Mouse (Mus musculus): Measurements from ENCODE around the gene Ces2b. TPM values are rescaled to one million over a fixed set of nuclear protein-coding genes. Genes with fewer than 3 reads are reported as not detected.
"Not testable (repeated sequence)": the region's sequence is repeated elsewhere in the genome, so short reads cannot be mapped to it uniquely, and the experiment has no call there.

The Ces2b gene
- total RNA-seq (2021) = under 1 TPM; 0.14 TPM

DNA sequence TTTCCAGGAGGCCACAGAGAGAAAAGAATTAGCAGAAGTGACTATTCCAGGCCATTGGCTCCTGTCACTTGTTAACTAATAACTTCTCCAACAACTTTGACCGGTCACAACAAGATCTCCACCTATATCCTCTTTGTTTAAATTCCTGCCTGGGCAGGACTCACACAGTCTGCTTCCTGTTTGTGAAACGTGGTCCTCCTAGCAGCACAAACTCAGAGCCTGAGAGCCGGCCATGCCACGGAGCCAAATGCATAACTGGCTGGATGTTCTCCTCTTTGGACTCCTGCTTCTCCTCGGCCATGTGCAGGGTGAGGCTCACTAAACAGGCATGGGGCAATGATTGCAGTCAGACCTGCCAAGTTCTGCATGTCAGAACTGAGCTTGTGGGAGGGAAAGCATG is at the start of gene Ces2b:
Ces2b (plus strand) TSS at position 133 of the 400 bp plus-strand sequence.
- DNase-seq = no peak

DNA sequence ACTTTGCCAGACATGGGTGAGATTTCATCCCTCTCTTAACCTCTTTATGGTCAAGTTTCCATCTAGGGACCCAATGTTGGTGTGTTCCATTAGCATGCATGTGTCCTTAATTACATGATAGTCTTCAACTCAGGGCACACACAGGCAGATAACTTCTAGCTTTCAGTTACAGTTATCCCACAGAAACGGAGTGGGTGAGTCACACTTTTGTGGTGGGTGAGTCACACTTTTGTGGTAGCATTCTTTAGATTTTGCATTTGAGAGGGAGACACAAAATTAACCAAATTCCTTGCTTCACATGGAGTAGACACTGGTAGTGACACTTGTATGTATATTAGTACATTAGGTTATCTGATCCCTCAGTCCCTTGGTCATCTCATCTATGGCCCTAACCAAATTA is 44.3 kb upstream of the Ces2b start:
- no peak for DNase-seq

GRCm38 (mm10) chr8:104788929-104789328 is 42.4 kb upstream of the Ces2b start:
- no peak for DNase-seq

- DNase-seq = peak; percentile 23
Observed at GRCm38 (mm10) chr8:104789886-104790680, 41.3 kb upstream of the Ces2b start.

DNA sequence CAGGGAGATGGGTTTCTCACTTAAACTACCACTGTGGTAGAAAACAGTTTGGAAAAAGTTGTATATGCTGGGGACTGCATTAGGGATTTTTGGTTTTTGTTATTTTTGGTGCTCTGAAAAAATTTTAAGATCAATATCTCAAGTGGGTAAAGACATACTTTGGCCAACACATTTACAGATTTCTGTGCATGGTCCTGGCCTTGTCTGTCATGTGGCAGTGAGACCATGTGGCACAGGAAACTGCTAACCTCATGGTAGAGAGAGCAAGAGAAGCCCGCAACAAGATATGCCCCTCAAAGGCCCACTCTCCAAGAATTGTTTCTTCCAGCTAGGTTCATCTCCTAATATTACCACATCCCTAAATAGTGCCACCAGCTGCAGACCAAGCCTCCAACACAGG is 32.0 kb upstream of the Ces2b start:
- no peak for DNase-seq

- no peak for DNase-seq
Observed at GRCm38 (mm10) chr8:104806127-104806526, 25.2 kb upstream of the Ces2b start.

DNA sequence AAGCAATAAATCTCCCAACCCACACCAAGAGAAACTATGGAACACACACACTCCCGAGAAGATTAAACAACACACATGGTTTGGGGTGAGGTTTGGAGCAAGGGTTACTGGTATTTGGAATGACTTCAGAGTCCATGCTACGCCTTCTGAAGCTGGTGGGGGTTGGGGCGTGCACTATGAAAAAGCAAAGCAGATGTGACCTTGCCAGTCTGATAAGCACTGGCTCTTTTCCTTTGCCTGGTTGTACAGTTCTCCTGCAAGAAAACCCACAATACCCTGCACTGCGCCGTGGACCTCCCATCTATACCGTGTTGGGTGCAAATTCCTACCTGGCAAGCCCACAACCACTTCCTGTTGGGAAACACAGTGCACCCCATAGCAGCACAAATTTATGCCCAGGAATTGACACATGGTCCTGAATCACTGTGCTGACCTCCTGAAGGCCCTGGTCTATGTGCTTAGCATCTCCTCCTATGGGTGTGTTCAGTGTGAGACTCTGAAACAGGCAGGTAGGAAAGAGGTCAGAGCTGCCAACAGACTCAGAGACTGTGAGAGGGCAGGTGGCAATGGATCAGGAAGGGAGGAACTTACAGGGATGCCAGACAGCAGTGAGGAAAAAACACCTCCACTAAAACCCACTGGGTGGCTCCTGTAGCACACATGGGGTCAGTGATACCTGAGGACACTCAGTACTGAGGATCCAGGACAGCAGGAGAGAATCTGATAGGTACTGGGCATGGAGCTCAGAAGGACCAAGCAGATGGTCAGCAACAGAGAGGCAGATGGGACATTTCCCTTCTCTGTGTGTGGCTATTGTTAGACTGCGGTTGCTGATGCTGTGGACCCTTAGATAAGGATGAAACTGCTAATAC is 22.6 kb upstream of the Ces2b start:
- DNase-seq = no peak

DNA sequence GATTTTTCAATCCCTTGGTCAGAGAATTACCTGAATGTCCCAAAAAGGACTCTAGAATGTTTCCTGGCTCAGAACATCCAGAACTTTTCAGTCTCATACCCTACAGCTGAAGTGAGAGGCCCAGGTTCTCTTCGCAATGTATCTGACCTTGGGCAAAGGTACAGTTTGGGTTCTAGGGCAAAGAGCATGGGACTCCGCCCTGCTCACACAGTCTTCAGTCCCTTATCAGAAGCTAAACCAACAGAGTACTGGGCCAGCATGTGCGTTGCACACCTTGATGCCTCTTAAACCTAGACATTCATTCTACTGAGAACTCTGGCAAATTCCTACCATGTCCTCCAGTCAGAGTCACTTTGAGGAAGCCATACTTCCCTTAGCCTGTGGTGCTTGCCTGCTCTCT is 21.9 kb upstream of the Ces2b start:
- no peak for DNase-seq

DNA sequence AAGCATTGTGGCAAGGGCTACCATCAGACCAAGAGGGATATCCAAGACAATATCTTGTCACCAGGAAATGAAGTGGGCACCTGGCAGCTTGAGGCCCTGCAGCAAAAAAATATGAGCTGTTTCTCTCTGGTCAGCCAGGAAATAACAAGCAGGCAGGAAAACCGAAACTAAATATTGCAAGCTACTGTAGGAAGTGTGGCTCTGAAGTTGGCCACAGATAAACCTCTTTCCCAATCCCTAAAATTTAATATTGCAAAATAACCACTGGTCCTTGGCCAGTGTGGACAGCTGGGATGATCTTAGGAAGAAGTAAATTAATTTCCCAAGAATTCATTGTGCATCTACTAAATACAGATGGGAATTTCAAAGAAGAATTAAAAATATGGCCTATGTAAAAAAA is 4.5 kb upstream of the Ces2b start:
- DNase-seq = no peak

- DNase-seq = no peak
Observed at GRCm38 (mm10) chr8:104828221-104828620, 3.2 kb upstream of the Ces2b start.

DNA sequence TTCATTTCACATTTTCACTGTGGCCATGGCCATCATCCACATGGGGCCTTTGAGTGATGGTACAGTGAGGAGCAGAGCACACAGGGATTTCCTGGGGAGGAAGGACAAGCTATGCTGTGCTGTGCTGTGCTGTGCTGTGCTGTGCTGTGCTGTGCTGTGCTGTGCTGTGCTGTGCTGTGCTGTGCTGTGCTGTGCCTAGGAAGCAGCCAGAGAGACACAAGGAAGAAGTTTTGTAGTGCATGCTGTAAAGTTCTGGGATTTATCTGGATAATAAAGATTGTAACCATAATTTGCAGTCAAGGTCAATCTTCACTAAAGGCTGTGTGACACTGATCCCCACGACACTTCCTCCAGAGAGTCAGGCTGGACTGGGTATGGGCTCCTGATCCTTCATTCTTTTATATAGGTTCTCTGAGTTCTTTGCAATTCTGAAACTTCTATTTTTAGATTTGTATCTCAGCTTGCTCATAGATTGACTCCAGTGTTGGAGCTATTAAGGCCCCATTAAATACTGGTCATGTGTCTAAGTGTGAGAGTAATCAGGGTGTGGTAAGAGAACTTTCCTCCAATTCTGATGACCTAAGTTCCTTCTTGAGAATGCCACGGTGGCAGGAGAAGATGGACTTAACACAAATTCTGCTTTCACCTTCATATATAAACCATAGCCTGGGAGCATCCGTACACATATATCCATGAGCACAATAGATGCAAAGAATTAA is 10.1 kb downstream of the Ces2b start:
- DNase-seq = no peak

DNA sequence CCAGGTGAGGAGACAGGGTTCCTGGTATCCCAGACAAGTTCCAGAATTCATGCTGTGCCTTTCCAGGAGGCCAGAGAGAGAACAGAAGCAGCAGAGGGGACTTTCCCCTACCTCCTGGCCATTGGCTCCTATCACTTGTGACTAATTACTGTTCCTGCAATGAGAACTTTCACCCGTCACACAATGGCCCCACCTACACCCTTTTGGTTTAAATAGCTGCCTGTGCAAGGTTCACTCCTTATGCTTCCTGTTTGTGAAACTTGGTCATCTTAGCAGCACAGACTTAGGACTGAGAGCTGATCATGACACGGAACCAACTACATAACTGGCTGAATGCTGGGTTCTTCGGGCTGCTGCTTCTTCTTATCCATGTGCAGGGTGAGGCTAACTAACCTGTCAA is 15.5 kb downstream of the Ces2b start, which contains the start of gene Ces2c:
Ces2c (plus strand) TSS at position 238 of the 400 bp plus-strand sequence.
- no peak for DNase-seq

DNA sequence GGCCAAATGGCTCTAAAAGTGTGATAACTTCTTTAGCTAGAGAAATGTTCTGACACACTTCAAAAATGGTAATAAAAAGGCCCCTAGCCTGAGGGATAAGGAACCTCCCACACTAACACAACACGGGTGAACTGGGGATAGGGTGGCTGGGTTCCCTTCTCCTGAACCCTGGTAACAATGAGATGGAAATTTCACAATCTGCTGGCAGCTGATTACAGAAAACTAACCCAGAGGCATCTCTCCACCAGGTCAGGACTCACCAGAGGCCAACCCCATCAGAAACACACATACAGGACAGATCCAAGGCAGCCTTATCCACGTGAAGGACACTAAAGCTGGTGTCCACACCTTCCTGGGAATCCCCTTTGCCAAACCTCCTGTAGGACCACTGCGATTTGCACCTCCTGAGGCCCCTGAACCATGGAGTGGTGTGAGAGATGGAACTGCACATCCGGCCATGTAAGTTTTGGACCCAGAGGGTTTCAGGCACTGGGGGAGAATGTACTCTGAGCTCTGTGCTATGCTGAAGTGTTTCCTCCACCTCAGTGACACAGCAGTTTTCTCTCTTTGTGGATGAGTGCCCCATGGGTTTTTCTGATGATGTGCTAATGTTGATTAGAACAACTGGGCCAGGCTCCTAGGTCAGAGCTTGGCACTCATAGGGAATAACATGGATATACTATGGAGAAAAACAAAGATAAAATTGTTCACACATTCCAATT is 16.5 kb downstream of the Ces2b start:
- no peak for DNase-seq

- not testable (repeated sequence) for DNase-seq
Observed at GRCm38 (mm10) chr8:104866844-104867531, 35.6 kb downstream of the Ces2b start.

DNA sequence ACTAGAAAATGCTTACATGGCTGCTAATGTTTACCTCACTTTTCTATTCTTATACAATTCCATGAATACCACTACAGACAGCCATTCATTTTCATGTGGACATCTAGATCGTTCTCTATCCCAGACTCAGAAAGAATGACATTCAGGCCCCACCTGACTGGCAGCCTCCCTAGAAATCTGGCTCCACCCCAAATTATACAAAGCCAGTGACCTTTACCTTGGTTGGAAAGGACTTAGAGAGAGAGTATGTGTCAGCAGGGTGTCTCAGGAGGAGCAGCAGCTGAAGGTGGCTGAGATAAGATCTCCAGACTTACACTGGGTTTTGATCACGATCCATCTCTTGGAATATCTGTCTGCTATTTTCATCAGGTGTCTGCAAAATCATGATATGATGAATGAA is 37.5 kb downstream of the Ces2b start:
- DNase-seq = not testable (repeated sequence)

DNA sequence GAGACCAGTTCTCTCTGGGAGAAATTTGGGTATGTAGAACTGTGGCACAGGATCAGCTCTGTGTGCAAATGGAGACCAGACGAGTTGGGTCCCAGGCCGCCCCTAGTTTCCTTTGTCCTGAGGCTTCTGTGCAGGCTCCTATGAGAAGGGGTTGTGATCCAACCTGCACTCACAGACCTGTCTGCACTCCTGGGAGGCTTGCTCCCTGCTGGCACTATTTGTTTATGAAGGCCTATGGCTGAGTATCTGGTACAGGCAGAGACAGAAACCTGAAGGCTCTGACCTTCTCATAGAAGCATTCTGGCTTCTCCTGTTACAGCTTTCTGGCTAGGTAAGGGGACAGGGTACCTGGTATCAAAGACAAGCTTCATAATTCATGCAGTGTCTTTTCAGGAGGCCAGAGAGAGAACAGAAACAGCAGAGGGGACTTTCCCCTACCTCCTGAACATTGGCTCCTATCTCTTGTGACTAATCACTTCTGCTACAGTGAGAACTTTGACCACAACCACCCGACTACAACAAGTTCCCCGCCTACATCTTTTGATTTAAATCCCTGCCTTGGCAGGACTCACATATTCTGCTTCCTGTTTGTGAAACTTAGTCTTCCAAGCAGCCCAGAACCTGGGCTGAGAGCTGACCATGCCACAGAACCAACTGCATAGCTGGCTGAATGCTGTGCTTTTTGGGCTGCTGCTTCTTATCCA is 55.0 kb downstream of the Ces2b start:
- not testable (repeated sequence) for DNase-seq
